ENCODE assay signal across 21 mouse cellular contexts in the genomic region with DNA sequence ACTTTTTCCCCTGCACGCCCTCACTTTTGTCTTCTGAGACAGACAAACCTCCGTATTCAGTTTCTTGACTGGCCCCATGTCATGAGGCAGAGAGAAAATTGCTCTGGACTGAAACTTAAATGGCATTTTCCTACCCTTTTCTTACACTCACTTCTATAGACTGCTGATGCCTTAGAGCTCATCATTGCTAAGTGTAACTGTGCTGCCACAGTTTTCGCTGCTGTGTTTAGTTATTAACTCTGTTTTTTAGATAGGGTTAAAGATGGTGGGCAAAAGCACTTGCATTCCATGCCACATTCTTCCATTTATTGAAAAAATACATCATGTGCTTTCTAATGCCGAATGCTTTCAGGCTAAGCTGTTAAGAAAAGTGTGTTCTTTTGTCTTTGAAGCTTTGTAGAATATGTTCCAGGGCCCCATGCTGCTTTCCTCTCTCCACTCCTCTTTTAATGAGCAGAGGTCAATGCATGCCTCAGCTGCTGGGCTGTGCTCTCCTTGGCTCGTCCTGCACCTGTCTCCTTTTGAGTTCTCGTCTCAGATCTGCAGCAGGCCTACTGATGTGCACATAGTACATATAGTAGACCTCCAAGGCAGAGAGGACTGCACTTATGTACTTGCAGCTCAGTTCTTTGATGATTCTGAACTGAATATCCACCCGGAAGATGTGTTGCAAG.
A peak's percentile ranks its signal among the peaks of the same experiment; 100 is the strongest.
DNase-seq lines count a peak whose midpoint lies in the region; ATAC-seq and TF ChIP-seq lines count a peak whose summit lies in the region.
"Had no signal": no experiment of that assay in that cellular context is flagged by ENCODE, and none has a peak within 500 bp of the region (broad histone marks: within the 10 kb centered on the region; RNA-seq: fewer than 3 reads in every experiment).

No protein-coding gene starts in this region.

- TF ChIP-seq CTCF in ES-Bruce4 (IDR thresholded peaks at IDR 0.05; ENCODE audit: low read depth, low read length), result no peak

- no peaks in the 10 kb centered on the region for H3K36me3 ChIP-seq in ES-Bruce4 (ENCODE audit: control insufficient read depth, insufficient read depth, low read length, poor library complexity, severe bottlenecking)
- H3K36me3 ChIP-seq in forebrain, embryonic 10.5 days (replicated peaks), result no peaks in the 10 kb centered on the region
- no peaks in the 10 kb centered on the region for H3K36me3 ChIP-seq in midbrain, embryonic 11.5 days (ENCODE audit: control insufficient read depth, insufficient read depth, low read length)
- H3K36me3 ChIP-seq: embryonic facial prominence, embryonic 15.5 days; heart, embryonic 12.5 days; intestine, embryonic 15.5 days; limb, embryonic 10.5 days; liver, embryonic 13.5 days; neural tube, embryonic 13.5 days had no signal

- no peaks in the 10 kb centered on the region for H3K9me3 ChIP-seq in ES-Bruce4 (replicated peaks; ENCODE audit: control insufficient read depth, insufficient read depth, low read length, poor library complexity, severe bottlenecking)
- H3K9me3 ChIP-seq in forebrain, embryonic 10.5 days, result no peaks in the 10 kb centered on the region
- H3K9me3 ChIP-seq in midbrain, embryonic 11.5 days (ENCODE audit: control insufficient read depth, low read length), result no peaks in the 10 kb centered on the region
- H3K9me3 ChIP-seq: embryonic facial prominence, embryonic 15.5 days; heart, embryonic 12.5 days; intestine, embryonic 15.5 days; limb, embryonic 10.5 days; liver, embryonic 13.5 days; megakaryocyte, embryonic 14.5 days; neural tube, embryonic 13.5 days had no signal

- H3K27me3 ChIP-seq in ES-Bruce4 (ENCODE audit: control insufficient read depth, insufficient read depth, low read length, poor library complexity, severe bottlenecking), result no peaks in the 10 kb centered on the region
- no peaks in the 10 kb centered on the region for H3K27me3 ChIP-seq in forebrain, embryonic 10.5 days (ENCODE audit: poor library complexity, severe bottlenecking)
- H3K27me3 ChIP-seq in midbrain, embryonic 11.5 days (ENCODE audit: control insufficient read depth, insufficient read depth, low read length), result no peaks in the 10 kb centered on the region
- H3K27me3 ChIP-seq: embryonic facial prominence, embryonic 15.5 days; heart, embryonic 12.5 days; intestine, embryonic 15.5 days; liver, embryonic 13.5 days; megakaryocyte, embryonic 14.5 days; neural tube, embryonic 13.5 days had no signal

- H3K4me2 ChIP-seq in midbrain, embryonic 11.5 days, result no peak overlapping the region
- H3K4me2 ChIP-seq: embryonic facial prominence, embryonic 15.5 days; heart, embryonic 12.5 days; intestine, embryonic 15.5 days; liver, embryonic 13.5 days; neural tube, embryonic 13.5 days had no signal

- H3K9ac ChIP-seq in ES-Bruce4 (ENCODE audit: low read depth, poor library complexity, severe bottlenecking), result no peak overlapping the region
- no peak overlapping the region for H3K9ac ChIP-seq in midbrain, embryonic 11.5 days (ENCODE audit: low read length)
- H3K9ac ChIP-seq: embryonic facial prominence, embryonic 15.5 days; heart, embryonic 12.5 days; intestine, embryonic 15.5 days; liver, embryonic 13.5 days; neural tube, embryonic 13.5 days had no signal

- H3K27ac ChIP-seq in ES-Bruce4 (ENCODE audit: insufficient read depth, low read length), result no peak overlapping the region
- peak overlapping the region; percentile 80 for H3K27ac ChIP-seq in forebrain, embryonic 10.5 days
- H3K27ac ChIP-seq in midbrain, embryonic 11.5 days (ENCODE audit: low read depth, low read length), result peak overlapping the region; percentile 20; the same call in 1 of the 2 replicates
- H3K27ac ChIP-seq: embryonic facial prominence, embryonic 15.5 days; intestine, embryonic 15.5 days; limb, embryonic 10.5 days; liver, embryonic 13.5 days; neural tube, embryonic 13.5 days had no signal

- no peak for TF ChIP-seq POLR2A in ES-Bruce4 (IDR thresholded peaks at IDR 0.05; ENCODE audit: insufficient read depth, low read length)

- WGBS in forebrain, embryonic 10.5 days, result 29% methylated on average over 7 of the region's 7 CpGs
- WGBS in midbrain, embryonic 11.5 days, result 34% methylated on average over 7 of the region's 7 CpGs

- no peak overlapping the region for H3K4me3 ChIP-seq in ES-Bruce4 (ENCODE audit: low read depth, low read length)
- peak overlapping the region; percentile 12; the same call in 1 of the 2 replicates for H3K4me3 ChIP-seq in forebrain, embryonic 10.5 days
- H3K4me3 ChIP-seq in midbrain, embryonic 11.5 days (ENCODE audit: low read depth, low read length), result no peak overlapping the region
- H3K4me3 ChIP-seq: embryonic facial prominence, embryonic 15.5 days; heart, embryonic 12.5 days; intestine, embryonic 15.5 days; limb, embryonic 10.5 days; liver, embryonic 13.5 days; megakaryocyte, embryonic 14.5 days; neural tube, embryonic 13.5 days had no signal

- peak; percentile 88 for ATAC-seq in midbrain, embryonic 11.5 days (ENCODE audit: low FRiP score)
- ATAC-seq in CD4-positive, CD25-positive, alpha-beta regulatory T cell, adult 4 months, result no peak
- no peak for ATAC-seq in megakaryocyte, adult 5-6 weeks (ENCODE audit: poor library complexity, severe bottlenecking)
- no peak for ATAC-seq in monocyte, adult 5-6 weeks (replicated peaks; ENCODE audit: insufficient number of reproducible peaks, low FRiP score, low TSS enrichment, poor library complexity, severe bottlenecking)
- ATAC-seq: intestine, embryonic 15.5 days had no signal

- no peaks in the 10 kb centered on the region for H3K4me1 ChIP-seq in ES-Bruce4 (ENCODE audit: control insufficient read depth, insufficient read depth, low read length)
- H3K4me1 ChIP-seq in forebrain, embryonic 10.5 days, result peaks cover 18% of the 10 kb centered on the region
- H3K4me1 ChIP-seq in midbrain, embryonic 11.5 days (ENCODE audit: control insufficient read depth, insufficient read depth, low read length), result peaks cover 7% of the 10 kb centered on the region; the same call in 1 of the 2 replicates
- H3K4me1 ChIP-seq: embryonic facial prominence, embryonic 15.5 days; heart, embryonic 12.5 days; intestine, embryonic 15.5 days; limb, embryonic 10.5 days; liver, embryonic 13.5 days; megakaryocyte, embryonic 14.5 days had no signal

- TF ChIP-seq EP300 in ES-Bruce4 (IDR thresholded peaks at IDR 0.05; ENCODE audit: insufficient read depth, low read depth, low read length), result 0 out of 2 replicates have a peak, but pooled peaks have one; percentile 35

- DNase-seq in Muller cell, postnatal 12 days (ENCODE audit: inconsistent ontology term), result peak; percentile 49
- DNase-seq in forebrain, embryonic 10.5 days (ENCODE audit: extremely low spot score, low spot score), result peak; percentile 46
- DNase-seq in midbrain, embryonic 11.5 days (ENCODE audit: low spot score, missing footprints), result peak; percentile 86
- DNase-seq in layer of hippocampus, postnatal 36 days, result no peak
- DNase-seq: adrenal gland, postnatal 36 days; cerebellum, postnatal 25 days; gastrocnemius, postnatal 25 days; heart, postnatal 36 days; liver, embryonic 13.5 days; right cerebral cortex, adult 18-20 months; thymus, postnatal 25 days had no signal

Comparison
In these comparisons a context has a peak if more than half of its experiments do, and no peak if none do; other contexts are left out.
1. DNase-seq: peak in Muller cell, postnatal 12 days (single experiment), forebrain, embryonic 10.5 days (single experiment) and midbrain, embryonic 11.5 days (single experiment); none in layer of hippocampus, postnatal 36 days (0 of 2).